Mouse (Mus musculus) kidney, adult 2 months (tissue): ENCODE measurements around the gene Mkln1. TPM values are rescaled to one million over a fixed set of nuclear protein-coding genes. Genes with fewer than 3 reads are reported as not detected.

ENCODE experiments used
- DNase-seq: peaks from one replicate; pipeline ENCODE4 v3.0.0; 2021
- H3K27ac ChIP-seq: fragments of 200-500 bp; 2 replicates; pipeline ENCODE4 v1.5.1; 2012; ENCODE audit warnings: low read depth, low read length, control low read depth, inconsistent platforms; ENCODE audit not compliant: insufficient read depth
- H3K27me3 ChIP-seq: fragments of 200-500 bp; replicated peaks from 2 replicates; pipeline ENCODE4 v1.6.1; 2012; ENCODE audit warnings: mild to moderate bottlenecking, moderate library complexity, low read length, inconsistent platforms; ENCODE audit not compliant: control insufficient read depth, insufficient read depth
- H3K36me3 ChIP-seq: fragments of 200-500 bp; 2 replicates; pipeline ENCODE4 v1.6.1; 2012; ENCODE audit warnings: mild to moderate bottlenecking, moderate library complexity, low read length, inconsistent platforms; ENCODE audit not compliant: control insufficient read depth, insufficient read depth
- H3K4me1 ChIP-seq: fragments of 200-500 bp; 2 replicates; pipeline ENCODE4 v1.6.1; 2011; ENCODE audit warnings: low read length; ENCODE audit not compliant: control insufficient read depth, insufficient read depth
- H3K4me3 ChIP-seq: fragments of 200-500 bp; 2 replicates; pipeline ENCODE4 v1.5.1; 2011; ENCODE audit warnings: mild to moderate bottlenecking, low read depth, low read length, control low read depth; ENCODE audit not compliant: insufficient read depth
- CTCF ChIP-seq: fragments of 200-500 bp; conservative IDR thresholded peaks from 2 replicates; pipeline ENCODE4 v1.5.1; 2011; ENCODE audit warnings: low read depth, mild to moderate bottlenecking, control low read depth, low read length, moderate library complexity, mixed read lengths; ENCODE audit not compliant: insufficient read depth, insufficient read length
- POLR2A ChIP-seq: fragments of 200-500 bp; IDR thresholded peaks from one replicate; pipeline ENCODE4 v1.6.1; 2011; ENCODE audit warnings: low read depth, low read length, control low read depth
- WGBS: fragments of 180-500 bp; shearing (Covaris S2); methylation state at CpG from one replicate; pipeline ENCODE4 v1.1.7; 2018; 5-methylcytosine and 5-hydroxymethylcytosine counted together
- polyA plus RNA-seq: library from polyadenylated mRNA; depleted of rRNA; stranded (reverse); fragments of >200 nt; gene quantifications from 2 replicates; pipeline ENCODE4 v1.2.3, GENCODE M21; 2012

Mkln1 gene
- polyA plus RNA-seq, 1 experiment, result 84.5 TPM

DNA sequence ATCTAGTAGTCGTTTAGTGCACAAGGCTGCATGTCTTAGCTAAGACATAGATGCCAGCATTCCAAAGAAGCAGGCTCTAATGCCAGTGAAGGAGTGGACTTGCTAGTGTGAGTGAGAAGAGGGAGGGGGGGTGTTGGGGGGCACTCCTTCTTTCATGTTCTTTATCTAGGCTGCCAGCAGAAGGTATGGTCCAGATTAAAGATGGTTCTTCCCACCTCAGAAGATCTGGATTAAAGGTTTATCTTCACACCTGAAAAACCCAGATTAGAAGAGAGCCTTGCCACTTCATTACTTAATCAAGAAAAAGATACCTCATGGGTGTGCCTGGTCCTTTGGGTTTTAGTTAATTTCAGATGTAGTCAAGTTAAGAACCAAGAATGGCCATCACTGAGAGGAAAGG lies 46.7 kb downstream of the Mkln1 start:
- TF ChIP-seq CTCF (no peak), POLR2A (no peak)
- 82% methylated on average over 1 of the region's 1 CpGs for WGBS

DNA sequence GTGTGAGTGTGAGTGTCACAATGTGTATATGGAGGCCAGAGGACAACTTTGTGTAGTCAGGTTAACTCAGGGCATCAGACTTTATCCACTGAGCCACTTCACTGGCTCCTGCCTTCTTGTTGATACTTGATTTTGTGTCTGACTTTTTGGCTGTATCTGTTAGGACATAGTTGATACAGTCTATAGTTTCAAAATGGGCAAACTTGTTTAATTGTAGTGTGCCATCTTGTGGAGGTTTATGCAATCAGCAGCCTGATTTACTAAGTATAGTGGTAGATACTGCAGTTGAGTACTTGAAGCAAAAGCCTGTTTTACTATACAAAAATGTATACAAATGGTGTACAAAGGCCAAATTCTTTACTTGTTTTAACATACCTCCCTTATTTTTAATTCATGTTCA lies 55.2 kb downstream of the Mkln1 start:
- Histone ChIP-seq H3K4me1 (peaks cover 16% of the 10 kb centered on the region; the same call in 1 of the 2 replicates), H3K36me3 (peaks cover 4% of the 10 kb centered on the region; the same call in 1 of the 2 replicates), H3K4me3 (no peak overlapping the region), H3K27ac (no peak overlapping the region), H3K27me3 (no peaks in the 10 kb centered on the region)
- TF ChIP-seq POLR2A, result no peak
- peak; percentile 68 for DNase-seq

More for the DNA sequence above, 46.7 kb downstream of the Mkln1 start:
- Histone ChIP-seq H3K27me3 (no peaks in the 10 kb centered on the region), H3K27ac (no peak overlapping the region), H3K4me1 (no peaks in the 10 kb centered on the region), H3K36me3 (peaks cover 4% of the 10 kb centered on the region), H3K4me3 (no peak overlapping the region)
- no peak for DNase-seq

DNA sequence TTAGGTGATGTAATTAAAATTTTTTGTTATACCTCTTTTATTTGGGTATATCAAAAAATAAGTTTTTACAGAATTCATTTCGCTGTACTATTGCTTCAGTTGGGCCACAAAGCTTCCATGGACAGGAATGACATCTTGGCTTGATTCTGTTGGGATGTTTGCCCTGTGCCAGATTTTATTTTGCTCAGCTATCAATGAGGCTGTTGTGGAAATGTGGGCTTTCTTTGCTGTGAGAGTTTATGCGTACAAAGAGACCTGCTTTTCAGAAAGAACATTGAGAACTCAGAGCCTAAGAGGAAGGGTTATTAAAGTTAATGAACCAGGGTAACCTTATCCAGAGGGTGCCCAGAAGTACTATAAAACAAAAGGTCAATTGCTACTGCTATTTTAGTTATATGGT lies 56.8 kb downstream of the Mkln1 start:
- no peak for TF ChIP-seq POLR2A
- no peak for TF ChIP-seq CTCF
- Histone ChIP-seq H3K4me3 (no peak overlapping the region), H3K27ac (0 out of 2 replicates have a peak overlapping the region, but pooled peaks have one; percentile 35), H3K36me3 (peaks cover 5% of the 10 kb centered on the region), H3K27me3 (no peaks in the 10 kb centered on the region), H3K4me1 (peaks cover 16% of the 10 kb centered on the region; the same call in 1 of the 2 replicates)
- DNase-seq, result peak; percentile 46
- 63% methylated on average over 2 of the region's 2 CpGs for WGBS

DNA sequence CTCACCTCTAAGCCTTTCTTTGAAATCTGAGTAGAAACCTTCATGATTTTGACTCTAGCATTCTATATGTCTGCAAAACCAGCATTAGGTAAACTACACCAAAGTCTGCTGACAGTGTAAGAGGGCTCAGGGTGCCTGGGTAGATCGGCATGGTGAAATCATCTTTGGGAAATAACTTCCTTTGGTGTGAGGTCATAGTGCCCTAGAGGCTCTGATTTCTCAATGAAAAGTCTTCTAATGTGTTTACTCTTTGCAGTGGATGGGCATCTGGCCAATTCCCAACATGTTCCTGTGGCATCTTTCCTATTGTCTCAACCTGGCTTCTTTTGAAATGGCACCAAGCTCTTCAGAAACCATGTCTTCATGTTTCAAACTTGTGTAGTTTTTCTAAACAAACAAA lies 58.5 kb downstream of the Mkln1 start:
- Histone ChIP-seq H3K27me3 (no peaks in the 10 kb centered on the region), H3K36me3 (peaks cover 5% of the 10 kb centered on the region), H3K4me1 (peaks cover 16% of the 10 kb centered on the region; the same call in 1 of the 2 replicates), H3K27ac (no peak overlapping the region), H3K4me3 (no peak overlapping the region)
- 38% methylated on average over 1 of the region's 1 CpGs for WGBS
- TF ChIP-seq CTCF, result no peak
- no peak for TF ChIP-seq POLR2A
- DNase-seq, result peak; percentile 36

DNA sequence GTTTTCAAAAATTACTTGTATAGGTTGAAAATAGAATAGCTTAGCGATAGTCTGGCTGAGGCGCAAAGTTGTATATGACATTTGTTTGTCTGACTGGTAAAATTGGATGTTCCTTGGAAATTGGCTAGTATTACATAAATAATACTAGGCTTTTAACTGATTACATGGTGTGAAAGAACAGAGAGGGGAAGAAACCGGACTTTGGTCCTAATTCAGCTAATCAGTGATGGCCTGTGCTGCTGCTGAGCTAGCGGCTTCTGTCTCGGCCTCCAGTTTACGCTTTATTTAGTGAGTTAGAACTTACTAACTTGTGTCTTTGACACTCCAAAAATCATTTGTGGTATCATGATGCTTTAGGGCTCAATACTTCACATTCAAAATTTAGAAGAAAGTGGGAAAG lies 70.9 kb downstream of the Mkln1 start:
- Histone ChIP-seq H3K4me1 (peaks cover 5% of the 10 kb centered on the region; the same call in 1 of the 2 replicates), H3K27me3 (no peaks in the 10 kb centered on the region), H3K4me3 (no peak overlapping the region), H3K36me3 (peaks cover 6% of the 10 kb centered on the region), H3K27ac (no peak overlapping the region)
- DNase-seq, result peak; percentile 70
- WGBS, result 70% methylated on average over 6 of the region's 6 CpGs
- TF ChIP-seq CTCF (no peak), POLR2A (no peak)

DNA sequence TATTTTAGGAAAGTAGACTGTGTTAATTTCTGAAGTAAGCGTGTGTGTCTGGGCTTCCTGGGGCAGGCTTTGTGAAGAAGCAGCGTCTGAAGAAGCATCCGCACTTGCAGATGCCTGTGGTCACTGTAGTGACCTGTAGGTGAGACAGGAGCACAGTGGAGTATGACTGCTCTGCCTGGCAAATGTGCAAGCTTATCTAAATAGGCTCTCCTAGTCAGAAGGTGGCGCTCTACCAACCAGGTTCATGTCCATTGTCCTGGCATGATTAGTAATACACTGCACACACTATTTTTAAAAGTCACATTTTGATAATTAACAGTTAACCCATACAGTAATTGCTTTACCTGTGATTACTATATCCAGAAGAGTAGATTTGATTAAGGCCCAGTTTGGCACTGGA lies 79.7 kb downstream of the Mkln1 start:
- peak; percentile 29 for DNase-seq
- Histone ChIP-seq H3K27ac (no peak overlapping the region), H3K36me3 (peaks cover 3% of the 10 kb centered on the region), H3K4me3 (no peak overlapping the region), H3K4me1 (no peaks in the 10 kb centered on the region), H3K27me3 (no peaks in the 10 kb centered on the region)
- TF ChIP-seq POLR2A (no peak), CTCF (0 out of 2 replicates have a peak, but pooled peaks have one; percentile 21)
- WGBS, result 70% methylated on average over 4 of the region's 4 CpGs

- H3K4me3 ChIP-seq, result no peak overlapping the region
- H3K36me3 ChIP-seq, result peaks cover 5% of the 10 kb centered on the region
- 77% methylated on average over 4 of the region's 4 CpGs for WGBS
- H3K27ac ChIP-seq, result no peak overlapping the region
- TF ChIP-seq POLR2A (no peak), CTCF (no peak)
- H3K4me1 ChIP-seq, result no peaks in the 10 kb centered on the region; the same call in 1 of the 2 replicates
- no peaks in the 10 kb centered on the region for H3K27me3 ChIP-seq
- DNase-seq, result no peak
Measured at GRCm38 (mm10) chr6:31480008-31480407, 81.5 kb downstream of the Mkln1 start.
